Mouse (Mus musculus) myocyte (in vitro differentiated cells): ENCODE measurements around the gene Eva1c.

Experiments used
- CEBPB ChIP-seq: IDR thresholded peaks from 2 replicates; pipeline ENCODE4 v1.6.1; 2011; ENCODE audit warnings: mild to moderate bottlenecking, moderate library complexity; ENCODE audit not compliant: poor library complexity, insufficient read depth, severe bottlenecking
- E2F4 ChIP-seq: IDR thresholded peaks from one replicate; pipeline ENCODE4 v1.6.1; 2011; ENCODE audit warnings: mild to moderate bottlenecking, control low read depth, moderate library complexity; ENCODE audit not compliant: insufficient read depth
- MAX ChIP-seq: IDR thresholded peaks from one replicate; pipeline ENCODE4 v1.6.1; 2011; ENCODE audit warnings: low read depth, mild to moderate bottlenecking, control low read depth
- MYOD1 ChIP-seq, 3 experiments: IDR thresholded peaks; one replicate each; pipeline ENCODE4 v1.6.1; 2011; ENCODE audit warnings: control low read depth in 2 of 3, low read depth in 2 of 3, mild to moderate bottlenecking in 2 of 3, moderate library complexity in 1 of 3; ENCODE audit not compliant: insufficient read length in 2 of 3, control insufficient read depth in 1 of 3
- POLR2A ChIP-seq: IDR thresholded peaks from one replicate; pipeline ENCODE4 v1.6.1; 2011; ENCODE audit warnings: low read depth, mild to moderate bottlenecking, control low read depth, moderate library complexity; ENCODE audit not compliant: insufficient read length
- POLR2AphosphoS2 ChIP-seq: IDR thresholded peaks from one replicate; pipeline ENCODE4 v1.6.1; 2011; ENCODE audit warnings: low read depth, control low read depth; ENCODE audit not compliant: insufficient read length
- REST ChIP-seq: IDR thresholded peaks from one replicate; pipeline ENCODE4 v1.6.1; 2011; ENCODE audit warnings: mild to moderate bottlenecking, control low read depth, moderate library complexity; ENCODE audit not compliant: insufficient read depth, insufficient read length
- SRF ChIP-seq: IDR thresholded peaks from one replicate; pipeline ENCODE4 v1.6.1; 2011; ENCODE audit warnings: low read depth; ENCODE audit not compliant: control insufficient read depth, insufficient read length
- TCF12 ChIP-seq: IDR thresholded peaks from one replicate; pipeline ENCODE4 v1.6.1; 2011; ENCODE audit warnings: mild to moderate bottlenecking, control low read depth; ENCODE audit not compliant: poor library complexity, insufficient read depth, severe bottlenecking
- USF1 ChIP-seq: IDR thresholded peaks from one replicate; pipeline ENCODE4 v1.6.1; 2011; ENCODE audit warnings: low read depth, mild to moderate bottlenecking, control low read depth, moderate library complexity

DNA sequence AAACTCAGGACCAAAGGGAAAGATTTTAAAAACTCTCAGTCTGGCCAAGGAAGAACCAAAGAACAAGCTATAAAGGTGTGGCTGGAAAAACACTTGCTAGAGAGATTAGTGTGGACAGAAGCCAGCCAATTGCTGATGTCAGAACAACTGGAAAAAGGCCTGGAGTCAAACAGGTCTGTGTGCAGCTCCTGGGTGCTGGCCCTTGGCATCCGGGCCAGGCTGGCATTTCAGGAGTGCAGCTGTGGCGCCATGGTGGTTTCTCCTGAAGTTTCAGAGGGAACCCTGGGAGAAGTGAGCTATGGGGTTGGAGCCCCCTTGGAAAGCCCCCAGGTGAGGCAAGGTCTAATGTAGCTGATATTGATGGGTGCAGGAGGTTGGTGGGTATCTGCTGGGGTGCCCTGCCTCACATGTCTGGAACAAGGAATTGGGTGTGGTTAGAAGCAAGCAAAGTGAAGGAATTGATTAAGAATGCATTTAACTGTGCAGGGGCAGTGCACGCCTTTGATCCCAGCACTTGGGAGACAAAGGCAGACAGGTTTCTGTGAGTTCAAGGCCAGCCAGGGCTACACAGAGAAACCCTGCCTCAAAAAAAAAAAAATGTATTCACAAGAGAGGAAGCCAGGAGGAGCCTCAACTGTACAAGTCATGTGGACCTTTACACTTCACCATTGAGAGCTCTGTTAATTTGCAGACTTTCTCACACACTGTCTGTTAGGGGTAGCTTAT is 51.8 kb downstream of the Eva1c start:
- no peak for TF ChIP-seq SRF
- TF ChIP-seq MAX = no peak
- TF ChIP-seq POLR2A = no peak
- TF ChIP-seq CEBPB = no peak
- no peak for TF ChIP-seq TCF12
- no peak for TF ChIP-seq USF1
- TF ChIP-seq MYOD1 (IDR thresholded peaks at IDR 0.05; ENCODE audit: control insufficient read depth in 1 of 3, insufficient read length in 2 of 3, low read depth in 2 of 3) = no peak
- TF ChIP-seq REST = no peak
- no peak for TF ChIP-seq E2F4
- TF ChIP-seq POLR2AphosphoS2 = no peak
